Mouse (Mus musculus) liver, embryonic 14.5 days (tissue): ENCODE measurements around the gene Ap1s3. TPM values are rescaled to one million over a fixed set of nuclear protein-coding genes. Genes with fewer than 3 reads are reported as not detected.

ENCODE experiments used
- ATAC-seq: fragments of 200-750 bp; cut with Nextera tagmentation; 2 replicates; pipeline ENCODE4 v1.8.0; 2017; ENCODE audit warnings: moderate number of reproducible peaks, mild to moderate bottlenecking, moderate library complexity; ENCODE audit not compliant: insufficient read depth
- DNase-seq, 3 experiments: peaks; one replicate each; pipeline ENCODE4 v3.0.0-alpha.2; 2012 to 2013; ENCODE audit warnings: low read depth in 3 of 3, low spot score in 3 of 3
- H3K27ac ChIP-seq: fragments of 300-500 bp; sonication (generic); 2 replicates; pipeline ENCODE4 v1.5.1; 2014; ENCODE audit warnings: moderate library complexity, mild to moderate bottlenecking, control low read depth, inconsistent platforms
- H3K27me3 ChIP-seq: fragments of 300-500 bp; sonication (generic); 2 replicates; pipeline ENCODE4 v1.6.1; 2014; ENCODE audit warnings: mild to moderate bottlenecking, low read length, moderate library complexity; ENCODE audit not compliant: control insufficient read depth, insufficient read depth
- H3K36me3 ChIP-seq: fragments of 300-500 bp; sonication (generic); replicated peaks from 2 replicates; pipeline ENCODE4 v1.6.1; 2014; ENCODE audit warnings: low read depth; ENCODE audit not compliant: control insufficient read depth, insufficient read depth
- H3K4me1 ChIP-seq, 2 experiments: fragments of 200-500 bp in 1 of 2; fragments of 300-500 bp in 1 of 2; sonication (generic) in 1 of 2; replicated peaks; 2 replicates each; pipeline ENCODE4 v1.6.1; 2012 to 2014; ENCODE audit warnings: antibody characterized with exemption in 1 of 2, inconsistent platforms in 1 of 2, low read length in 1 of 2; ENCODE audit not compliant: control insufficient read depth in 2 of 2, insufficient read depth in 2 of 2
- H3K4me2 ChIP-seq: fragments of 300-500 bp; sonication (generic); 2 replicates; pipeline ENCODE4 v1.6.1; 2014; ENCODE audit warnings: low read depth, mild to moderate bottlenecking, control low read depth, moderate library complexity
- H3K4me3 ChIP-seq, 2 experiments: fragments of 200-500 bp in 1 of 2; fragments of 300-500 bp in 1 of 2; sonication (generic) in 1 of 2; 2 replicates each; pipeline ENCODE4 v1.5.1; 2012 to 2014; ENCODE audit warnings: low read depth in 2 of 2, low read length in 2 of 2, mild to moderate bottlenecking in 2 of 2, control low read depth in 1 of 2, inconsistent platforms in 1 of 2, moderate library complexity in 1 of 2; ENCODE audit not compliant: insufficient read depth in 1 of 2
- H3K9ac ChIP-seq: fragments of 300-500 bp; sonication (generic); replicated peaks from 2 replicates; pipeline ENCODE4 v1.6.1; 2014; ENCODE audit warnings: mild to moderate bottlenecking, control low read depth, moderate library complexity
- H3K9me3 ChIP-seq: fragments of 300-500 bp; sonication (generic); 2 replicates; pipeline ENCODE4 v1.6.1; 2016; ENCODE audit warnings: low read length, mixed read lengths; ENCODE audit not compliant: control insufficient read depth
- CTCF ChIP-seq: IDR thresholded peaks from 2 replicates; pipeline ENCODE4 v1.5.1; 2016; ENCODE audit warnings: antibody characterized with exemption, low read depth, control low read depth
- EP300 ChIP-seq: IDR thresholded peaks from 2 replicates; pipeline ENCODE4 v1.6.1; 2016; ENCODE audit warnings: antibody characterized with exemption, low read depth
- WGBS: fragments of 180-500 bp; shearing (Covaris S2); extraction: QIAGEN DNeasy Blood & Tissue Kit; methylation state at CpG from one replicate; pipeline ENCODE4 v1.1.7; 2014; ENCODE audit not compliant: insufficient replicate concordance; 5-methylcytosine and 5-hydroxymethylcytosine counted together
- polyA plus RNA-seq, 2 experiments: library from polyadenylated mRNA; depleted of rRNA in 1 of 2; stranded (reverse) in 1 of 2; unstranded in 1 of 2; fragments of >200 nt; fragmentation: Nextera tagmentation in 1 of 2; extraction: Ambion mirVana in 1 of 2; gene quantifications; 2 replicates each; pipeline versions ENCODE4 v1.2.1 to v1.2.3; 2012 to 2014

The Ap1s3 gene
- polyA plus RNA-seq, 2 experiments = 0.39 to 1.6 TPM

- TF ChIP-seq EP300 (no peak), CTCF (no peak)
- no peaks in the 10 kb centered on the region for H3K4me1 ChIP-seq
- H3K27me3 ChIP-seq = no peaks in the 10 kb centered on the region
- H3K36me3 ChIP-seq = no peaks in the 10 kb centered on the region
- ATAC-seq = no peak
- H3K27ac ChIP-seq = no peak overlapping the region
- 72% methylated on average over 4 of the region's 4 CpGs for WGBS
- no peak for DNase-seq
- H3K9me3 ChIP-seq = no peaks in the 10 kb centered on the region
- no peak overlapping the region for H3K4me2 ChIP-seq
- no peak overlapping the region for H3K4me3 ChIP-seq
- no peak overlapping the region for H3K9ac ChIP-seq
Observed at GRCm38 (mm10) chr1:79631521-79631920, 40.3 kb downstream of the Ap1s3 start.

- Histone ChIP-seq H3K4me3 (no peak overlapping the region), H3K4me1 (no peaks in the 10 kb centered on the region), H3K27ac (no peak overlapping the region), H3K4me2 (no peak overlapping the region), H3K9me3 (no peaks in the 10 kb centered on the region), H3K9ac (no peak overlapping the region), H3K36me3 (no peaks in the 10 kb centered on the region), H3K27me3 (no peaks in the 10 kb centered on the region)
- no peak for TF ChIP-seq EP300
- TF ChIP-seq CTCF = no peak
- WGBS = 52% methylated on average over 5 of the region's 5 CpGs
- DNase-seq (no peak), ATAC-seq (no peak)
Observed at GRCm38 (mm10) chr1:79629726-79630125, 42.0 kb downstream of the Ap1s3 start.

GRCm38 (mm10) chr1:79626140-79626539 lies 45.6 kb downstream of the Ap1s3 start:
- Histone ChIP-seq H3K4me1 (no peaks in the 10 kb centered on the region), H3K36me3 (no peaks in the 10 kb centered on the region), H3K9me3 (no peaks in the 10 kb centered on the region), H3K4me2 (no peak overlapping the region), H3K27me3 (no peaks in the 10 kb centered on the region), H3K27ac (no peak overlapping the region), H3K4me3 (no peak overlapping the region), H3K9ac (no peak overlapping the region)
- ATAC-seq = no peak
- no peak for DNase-seq
- WGBS = 42% methylated on average over 4 of the region's 4 CpGs
- TF ChIP-seq CTCF (peak; percentile 45), EP300 (no peak)

- Histone ChIP-seq H3K9ac (no peak overlapping the region), H3K36me3 (no peaks in the 10 kb centered on the region), H3K4me2 (no peak overlapping the region), H3K27me3 (no peaks in the 10 kb centered on the region), H3K4me1 (no peaks in the 10 kb centered on the region), H3K27ac (no peak overlapping the region), H3K4me3 (no peak overlapping the region), H3K9me3 (no peaks in the 10 kb centered on the region; the same call in 1 of the 2 replicates)
- TF ChIP-seq CTCF (no peak), EP300 (no peak)
- no peak for ATAC-seq
- no peak for DNase-seq
- WGBS = 65% methylated on average over 2 of the region's 2 CpGs
Observed at GRCm38 (mm10) chr1:79619434-79619833, 52.3 kb downstream of the Ap1s3 start.

- Histone ChIP-seq H3K9me3 (no peaks in the 10 kb centered on the region; the same call in 1 of the 2 replicates), H3K4me1 (no peaks in the 10 kb centered on the region), H3K4me2 (no peak overlapping the region), H3K27ac (no peak overlapping the region), H3K4me3 (no peak overlapping the region), H3K36me3 (no peaks in the 10 kb centered on the region), H3K9ac (no peak overlapping the region), H3K27me3 (no peaks in the 10 kb centered on the region)
- ATAC-seq = no peak
- no peak for DNase-seq
- WGBS = 68% methylated on average over 2 of the region's 2 CpGs
- TF ChIP-seq CTCF = no peak
- TF ChIP-seq EP300 = no peak
Observed at GRCm38 (mm10) chr1:79616492-79616891, 55.3 kb downstream of the Ap1s3 start.
